Mouse (Mus musculus): Measurements from ENCODE around the gene Pfpl.

Pfpl gene

GRCm38 (mm10) chr19:12464674-12465073, 37.0 kb downstream of the Pfpl start:
- DNase-seq = no peak

GRCm38 (mm10) chr19:12465530-12466144, 37.9 kb downstream of the Pfpl start:
- no peak for DNase-seq

GRCm38 (mm10) chr19:12466204-12466603, 38.5 kb downstream of the Pfpl start:
- DNase-seq = peak; percentile 46 to 67

- DNase-seq = peak in 1 of 2 experiments; percentile 20
These were observed 39.7 kb downstream of the Pfpl start for GRCm38 (mm10) chr19:12467436-12467835.

GRCm38 (mm10) chr19:12471866-12472265, 44.2 kb downstream of the Pfpl start:
- DNase-seq = no peak

GRCm38 (mm10) chr19:12472381-12472976, 44.8 kb downstream of the Pfpl start:
- DNase-seq = no peak

GRCm38 (mm10) chr19:12473201-12473641, 45.5 kb downstream of the Pfpl start:
- DNase-seq = no peak

- DNase-seq = no peak
These were observed 46.2 kb downstream of the Pfpl start for GRCm38 (mm10) chr19:12473951-12474350.

GRCm38 (mm10) chr19:12475380-12476250, 47.9 kb downstream of the Pfpl start:
- DNase-seq = peak; percentile 79 to 81

GRCm38 (mm10) chr19:12476721-12477270, 49.1 kb downstream of the Pfpl start:
- DNase-seq = no peak

- DNase-seq = no peak
These were observed 50.7 kb downstream of the Pfpl start for GRCm38 (mm10) chr19:12478369-12478768.
